In genomic region chr5:23908486-23909090, GRCm38 (mm10) we compare ENCODE assay signal across 10 mouse cellular contexts.
"Had no signal": no experiment of that assay in that cellular context is flagged by ENCODE, and none has a peak within 500 bp of the region (broad histone marks: within the 10 kb centered on the region; RNA-seq: fewer than 3 reads in every experiment).

No protein-coding gene starts in this region.

- DNase-seq: left cerebral cortex, postnatal 4 days; lung, adult 18-20 months; lung, postnatal 36 days; thymus, adult 2 months; thymus, postnatal 25 days had no signal

- H3K27ac ChIP-seq: limb, embryonic 13.5 days; liver, embryonic 14.5 days; midbrain, embryonic 13.5 days; stomach, postnatal 0 days had no signal

- H3K36me3 ChIP-seq: limb, embryonic 13.5 days; midbrain, embryonic 13.5 days had no signal

- H3K27me3 ChIP-seq: limb, embryonic 13.5 days; midbrain, embryonic 13.5 days had no signal

- H3K4me1 ChIP-seq: limb, embryonic 13.5 days; midbrain, embryonic 13.5 days had no signal

- H3K4me2 ChIP-seq: limb, embryonic 13.5 days; midbrain, embryonic 13.5 days had no signal

- H3K9ac ChIP-seq: limb, embryonic 13.5 days; liver, embryonic 14.5 days; midbrain, embryonic 13.5 days had no signal

- ATAC-seq: intestine, embryonic 16.5 days; midbrain, embryonic 13.5 days had no signal

- H3K4me3 ChIP-seq: limb, embryonic 13.5 days; midbrain, embryonic 13.5 days had no signal
